Mouse (Mus musculus) heart, postnatal 0 days (tissue): ENCODE measurements around the gene Asnsd1.

Source experiments
- CTCF ChIP-seq: IDR thresholded peaks from 2 replicates; pipeline ENCODE4 v1.5.1; 2016; ENCODE audit warnings: antibody characterized with exemption, control low read depth, low read depth
- EP300 ChIP-seq: IDR thresholded peaks from 2 replicates; pipeline ENCODE4 v1.6.1; 2016; ENCODE audit warnings: antibody characterized with exemption, low read depth

DNA sequence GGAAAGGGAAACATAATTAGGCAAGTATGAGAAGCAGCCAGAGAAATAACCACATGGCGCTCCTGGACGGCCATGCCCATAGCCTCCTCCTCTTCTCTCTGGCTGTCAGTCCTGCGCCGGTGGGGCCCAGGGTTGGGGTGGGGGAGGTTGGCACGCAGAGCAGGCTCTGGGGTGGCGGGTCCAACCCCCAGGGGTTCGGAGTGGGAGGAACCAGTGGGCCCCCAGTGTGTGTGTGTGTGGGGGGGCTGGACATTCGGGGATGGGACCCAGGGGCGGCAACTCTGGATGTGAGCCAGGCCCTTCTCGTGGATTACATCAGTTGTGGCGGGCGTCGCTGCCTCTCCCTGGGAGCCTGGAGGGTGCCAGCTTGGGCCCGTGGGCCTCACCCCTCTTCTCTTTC, 36.2 kb upstream of the Asnsd1 start:
- no peak for TF ChIP-seq EP300
- no peak for TF ChIP-seq CTCF
